Mouse (Mus musculus) E14TG2a.4 (cell line): ENCODE data around the gene Sh3glb2.

Experiments used
- H3K27me3 ChIP-seq: 2 replicates; pipeline ENCODE4 v1.6.1; 2014; ENCODE audit warnings: low read length, control low read depth; ENCODE audit not compliant: insufficient read depth
- H3K36me3 ChIP-seq: 2 replicates; pipeline ENCODE4 v1.6.1; 2014; ENCODE audit warnings: low read length, control low read depth; ENCODE audit not compliant: insufficient read depth
- H3K4me1 ChIP-seq: replicated peaks from 2 replicates; pipeline ENCODE4 v1.6.1; 2014; ENCODE audit warnings: low read depth, low read length, control low read depth
- H3K4me3 ChIP-seq: replicated peaks from 2 replicates; pipeline ENCODE4 v1.5.1; 2014; ENCODE audit warnings: mild to moderate bottlenecking, low read length
- H3K9me3 ChIP-seq: 2 replicates; pipeline ENCODE4 v1.6.1; 2014; ENCODE audit warnings: low read length, control low read depth
- CTCF ChIP-seq: conservative IDR thresholded peaks from 2 replicates; pipeline ENCODE4 v1.5.1; 2014; ENCODE audit warnings: low read length
- NANOG ChIP-seq: IDR thresholded peaks from 2 replicates; pipeline ENCODE4 v1.6.1; 2014; ENCODE audit warnings: borderline replicate concordance, low read length, mixed read lengths
- POU5F1 ChIP-seq: IDR thresholded peaks from 2 replicates; pipeline ENCODE4 v1.6.1; 2014; ENCODE audit warnings: low read length, borderline replicate concordance

The Sh3glb2 gene

GRCm38 (mm10) chr2:30311481-30311880 lies 47.7 kb downstream of the Sh3glb2 start:
- Histone ChIP-seq H3K4me1 (peaks cover 30% of the 10 kb centered on the region), H3K9me3 (no peaks in the 10 kb centered on the region), H3K36me3 (peaks cover 99% of the 10 kb centered on the region), H3K27me3 (no peaks in the 10 kb centered on the region), H3K4me3 (no peak overlapping the region)
- TF ChIP-seq NANOG = no peak
- no peak for TF ChIP-seq POU5F1
- TF ChIP-seq CTCF = no peak

DNA sequence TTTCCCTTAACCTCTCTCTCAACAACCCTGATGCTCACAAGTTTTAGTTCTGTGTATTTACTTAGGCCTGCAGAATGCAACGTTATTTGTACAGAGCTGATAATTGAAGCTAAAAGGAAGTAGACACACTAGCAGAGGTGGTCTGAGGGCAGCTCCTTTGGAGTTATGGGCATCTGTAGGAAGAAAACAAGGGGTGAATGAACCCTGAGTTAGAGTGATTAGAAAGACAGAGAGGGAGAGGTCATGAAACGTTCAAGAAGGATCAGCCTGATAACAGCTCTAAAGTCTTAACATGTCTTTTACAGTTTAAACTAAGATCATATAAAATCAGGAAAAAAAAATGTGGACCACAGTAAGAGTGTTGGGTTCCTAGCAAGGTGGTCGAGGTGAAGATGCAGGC lies 49.8 kb downstream of the Sh3glb2 start:
- no peak for TF ChIP-seq POU5F1
- peaks cover 99% of the 10 kb centered on the region for H3K36me3 ChIP-seq
- H3K4me1 ChIP-seq = peaks cover 27% of the 10 kb centered on the region
- H3K9me3 ChIP-seq = no peaks in the 10 kb centered on the region
- no peaks in the 10 kb centered on the region for H3K27me3 ChIP-seq
- no peak overlapping the region for H3K4me3 ChIP-seq

DNA sequence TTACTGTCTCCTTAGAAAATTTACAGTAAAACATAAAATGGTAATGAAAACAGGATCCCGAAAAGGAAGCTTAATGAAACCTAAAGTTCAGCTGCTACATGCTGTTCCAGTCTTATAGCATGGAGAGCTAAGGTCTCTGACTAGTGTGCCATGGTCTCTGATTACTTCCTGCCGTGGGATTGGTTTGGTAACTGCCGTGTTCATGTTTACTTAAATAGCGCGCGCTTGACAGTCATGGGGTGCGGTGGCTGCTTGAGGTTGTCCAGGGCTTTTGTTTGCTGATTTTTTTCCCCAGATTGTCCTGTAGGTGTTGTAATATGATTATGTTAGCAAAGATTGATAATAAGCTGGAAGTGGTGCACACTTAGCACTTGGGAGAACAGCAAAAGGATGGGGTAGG lies 53.0 kb downstream of the Sh3glb2 start:
- no peak for TF ChIP-seq CTCF
- H3K36me3 ChIP-seq = peaks cover 99% of the 10 kb centered on the region
- H3K4me1 ChIP-seq = peaks cover 30% of the 10 kb centered on the region
- H3K9me3 ChIP-seq = no peaks in the 10 kb centered on the region
- no peak overlapping the region for H3K4me3 ChIP-seq
- H3K27me3 ChIP-seq = no peaks in the 10 kb centered on the region

- Histone ChIP-seq H3K4me3 (no peak overlapping the region), H3K9me3 (no peaks in the 10 kb centered on the region), H3K4me1 (peaks cover 11% of the 10 kb centered on the region), H3K36me3 (peaks cover 93% of the 10 kb centered on the region), H3K27me3 (no peaks in the 10 kb centered on the region)
- TF ChIP-seq CTCF (no peak), NANOG (no peak), POU5F1 (no peak)
These were observed 59.2 kb downstream of the Sh3glb2 start for GRCm38 (mm10) chr2:30299966-30300365.

GRCm38 (mm10) chr2:30299525-30299924 lies 59.6 kb downstream of the Sh3glb2 start:
- Histone ChIP-seq H3K27me3 (no peaks in the 10 kb centered on the region), H3K9me3 (no peaks in the 10 kb centered on the region), H3K4me3 (no peak overlapping the region), H3K36me3 (peaks cover 93% of the 10 kb centered on the region), H3K4me1 (peaks cover 14% of the 10 kb centered on the region)
- TF ChIP-seq POU5F1 (no peak), CTCF (peak; percentile 13; the same call in 1 of the 2 replicates), NANOG (no peak)
